Mouse (Mus musculus) E14TG2a.4 (cell line): ENCODE data around the gene Fat2.

Experiments used
- CTCF ChIP-seq: conservative IDR thresholded peaks from 2 replicates; pipeline ENCODE4 v1.5.1; 2014; ENCODE audit warnings: low read length
- POU5F1 ChIP-seq: IDR thresholded peaks from 2 replicates; pipeline ENCODE4 v1.6.1; 2014; ENCODE audit warnings: low read length, borderline replicate concordance

DNA sequence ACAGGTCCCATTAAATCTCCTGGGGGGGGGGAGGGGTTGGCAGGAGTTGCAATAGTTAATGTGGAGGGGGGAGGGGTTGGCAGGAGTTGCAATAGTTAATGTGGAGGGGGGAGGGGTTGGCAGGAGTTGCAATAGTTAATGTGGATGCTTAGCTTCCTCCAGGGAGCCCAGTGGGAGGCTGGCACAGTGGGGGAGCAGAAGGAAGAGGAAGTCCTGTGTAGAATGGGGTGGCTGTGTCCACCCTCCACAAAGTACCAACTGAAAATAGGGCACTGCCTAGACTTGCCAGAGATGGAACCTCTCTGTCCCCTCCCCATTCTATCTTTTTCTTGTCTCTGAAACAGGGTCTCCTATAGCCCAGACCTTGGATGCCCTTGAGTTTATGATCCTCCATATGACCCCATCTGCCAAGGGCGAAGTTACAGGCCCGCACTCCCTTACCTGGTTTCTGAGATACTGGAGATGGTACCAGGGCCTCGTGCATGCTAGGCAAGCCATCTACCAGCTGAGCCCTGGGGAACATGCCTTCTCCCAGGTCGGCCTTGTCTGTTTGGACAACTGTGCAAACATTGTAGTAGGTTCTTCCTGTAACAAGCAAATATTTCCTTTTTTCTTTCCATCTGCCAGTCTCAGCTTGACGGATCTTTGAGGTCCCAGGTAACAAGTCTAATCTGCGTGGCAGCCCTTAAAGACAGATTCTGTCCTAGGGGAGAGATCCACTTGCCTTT is 126.6 kb downstream of the Fat2 start:
- TF ChIP-seq CTCF (no peak), POU5F1 (no peak)
